Mouse (Mus musculus) heart, adult 8-10 months (tissue): ENCODE measurements around the gene Mta2. TPM values are rescaled to one million over a fixed set of nuclear protein-coding genes. Genes with fewer than 3 reads are reported as not detected.
"Not testable (repeated sequence)": the region's sequence is repeated elsewhere in the genome, so short reads cannot be mapped to it uniquely, and the experiment has no call there.

ENCODE experiments used
- DNase-seq: peaks from one replicate; pipeline ENCODE4 v3.0.0; 2022; ENCODE audit warnings: low spot score
- total RNA-seq, 4 experiments: library from RNA; stranded (reverse); gene quantifications; 2 replicates each; pipeline ENCODE4 v1.2.4; 2022

Mta2 gene
- total RNA-seq, 4 experiments from 2014 or later, result 28.2 to 33.7 (median 30.4) TPM

DNA sequence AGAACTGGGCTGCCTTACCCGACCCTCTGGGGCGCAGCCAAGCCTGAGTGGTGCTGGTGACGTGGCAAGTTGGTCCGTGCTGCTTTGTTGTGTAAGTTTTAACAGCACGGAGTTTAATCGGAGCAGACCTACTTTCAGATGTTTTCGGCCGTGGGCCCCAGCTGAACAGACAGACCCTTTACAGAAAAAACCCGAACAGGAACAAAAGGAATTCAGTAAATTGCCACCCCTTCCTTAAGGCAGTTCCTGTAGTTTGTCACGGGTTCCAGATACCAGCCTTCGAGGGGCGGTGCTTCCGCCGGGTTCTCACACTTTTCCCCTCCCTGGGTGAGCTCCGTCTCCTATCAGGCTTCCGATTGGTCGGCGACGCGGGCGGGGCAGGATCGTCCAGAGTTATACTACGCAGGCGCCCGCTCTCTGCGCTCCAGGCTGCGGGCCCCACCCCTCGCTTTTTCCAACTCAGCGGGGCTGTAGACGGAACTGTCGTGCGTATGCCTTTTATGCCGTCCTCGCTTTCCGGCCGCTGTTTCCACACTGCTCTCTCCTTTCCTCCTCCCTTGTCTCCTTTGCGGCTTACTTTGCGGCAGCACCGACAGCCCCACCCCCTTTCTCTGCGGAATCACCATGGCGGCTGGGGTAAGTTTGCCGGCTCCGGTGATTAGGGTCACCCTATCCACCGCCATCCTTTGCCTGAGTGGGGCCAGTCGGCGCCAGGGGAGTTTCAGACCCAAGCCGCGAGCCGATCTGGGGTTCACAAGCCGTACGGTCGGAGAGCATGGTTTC is 25.1 kb downstream of the Mta2 start, which contains the start of gene Eef1g:
Eef1g (plus strand) TSS at position 452 of the 783 bp plus-strand sequence.
- peak; percentile 99 for DNase-seq

DNA sequence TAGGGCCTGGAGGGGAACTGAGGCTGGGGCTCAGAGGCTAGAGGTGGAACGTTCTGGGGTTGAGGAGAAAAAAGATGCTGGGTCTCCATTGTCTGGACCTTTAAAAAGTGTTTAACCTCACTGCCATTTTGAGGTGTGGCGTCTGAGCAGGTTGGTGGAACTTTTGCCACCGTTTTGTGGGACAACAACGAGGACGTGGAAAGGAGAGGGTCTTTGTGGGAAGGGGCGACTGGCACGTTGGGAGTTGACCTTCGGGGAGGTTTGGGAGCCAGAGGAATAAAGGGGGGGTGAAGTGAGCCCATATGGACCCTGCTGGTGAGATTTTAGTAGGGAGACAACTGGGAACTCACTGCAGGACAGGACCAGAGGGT is 25.7 kb downstream of the Mta2 start:
- no peak for DNase-seq

DNA sequence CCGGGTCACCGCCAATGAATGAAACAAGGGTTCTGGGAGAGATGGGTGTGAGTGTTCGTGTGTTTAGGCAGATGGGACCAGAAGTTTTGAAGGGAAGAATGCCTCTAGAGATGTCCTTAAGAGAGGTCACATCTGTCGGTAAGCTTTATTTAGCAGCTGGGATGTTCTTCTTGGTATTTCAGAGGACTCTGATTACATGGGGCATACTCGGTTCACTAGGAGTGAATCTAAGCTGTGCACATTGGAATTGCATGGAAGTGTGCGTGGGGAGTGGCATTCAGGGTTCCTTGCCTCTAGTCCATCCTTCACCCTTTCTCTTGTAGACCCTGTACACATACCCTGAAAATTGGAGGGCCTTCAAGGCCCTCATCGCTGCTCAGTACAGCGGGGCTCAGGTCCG is 26.2 kb downstream of the Mta2 start:
- DNase-seq, result no peak

DNA sequence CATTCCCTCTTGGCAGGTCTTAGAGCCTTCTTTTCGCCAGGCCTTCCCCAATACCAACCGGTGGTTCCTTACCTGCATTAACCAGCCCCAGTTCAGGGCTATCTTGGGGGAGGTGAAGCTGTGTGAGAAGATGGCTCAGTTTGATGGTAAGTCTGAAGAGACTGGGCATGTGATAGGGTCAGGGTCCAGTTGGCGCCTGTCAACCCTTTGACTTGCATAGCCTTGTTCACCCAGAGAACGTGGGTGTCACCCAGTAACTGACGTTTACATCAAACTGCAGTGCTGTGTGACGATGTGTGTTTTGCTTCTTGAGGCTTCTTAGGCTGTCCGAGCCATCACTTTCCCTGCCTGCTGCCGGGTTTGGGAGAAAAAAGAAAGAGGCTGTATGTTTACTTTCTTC is 30.8 kb downstream of the Mta2 start:
- DNase-seq, result not testable (repeated sequence)

DNA sequence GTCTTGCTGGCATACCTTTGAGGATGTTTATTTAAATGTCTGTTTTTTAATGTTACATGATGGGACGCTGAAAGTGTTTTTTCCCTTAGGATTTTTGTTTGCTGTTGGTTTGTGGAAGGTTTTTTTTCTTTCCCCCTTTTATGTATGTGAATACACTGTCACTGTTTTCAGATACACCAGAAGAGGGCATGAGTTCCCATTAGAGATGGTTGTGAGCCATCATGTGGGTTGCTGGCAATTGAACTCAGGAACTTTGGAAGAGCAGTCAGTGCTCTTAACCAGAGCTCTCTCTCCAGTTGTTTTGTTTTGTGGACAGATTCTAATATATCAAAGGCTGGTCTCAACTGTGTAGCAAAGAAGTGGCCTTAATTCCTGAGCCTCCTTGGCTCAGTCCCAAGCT is 33.0 kb downstream of the Mta2 start:
- no peak for DNase-seq

DNA sequence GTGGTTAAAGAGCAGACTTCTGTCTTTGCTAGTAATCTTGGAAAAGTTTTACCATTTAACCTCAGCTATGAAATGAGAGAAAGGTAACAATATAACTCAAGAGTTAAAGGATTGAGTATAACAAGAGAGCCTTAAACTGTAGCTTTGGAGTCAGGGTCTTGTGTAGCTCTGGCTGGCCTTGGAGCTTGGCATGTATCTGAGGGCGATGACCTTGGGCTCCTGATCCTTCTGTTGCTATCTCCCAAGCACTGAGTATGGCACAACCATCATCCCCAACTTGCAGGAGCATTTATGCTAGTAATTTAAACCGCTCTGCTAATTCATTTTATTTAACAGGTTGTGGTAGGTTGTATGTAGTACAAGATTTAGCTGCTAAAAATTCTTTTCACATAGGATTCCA is 33.8 kb downstream of the Mta2 start:
- DNase-seq, result no peak

DNA sequence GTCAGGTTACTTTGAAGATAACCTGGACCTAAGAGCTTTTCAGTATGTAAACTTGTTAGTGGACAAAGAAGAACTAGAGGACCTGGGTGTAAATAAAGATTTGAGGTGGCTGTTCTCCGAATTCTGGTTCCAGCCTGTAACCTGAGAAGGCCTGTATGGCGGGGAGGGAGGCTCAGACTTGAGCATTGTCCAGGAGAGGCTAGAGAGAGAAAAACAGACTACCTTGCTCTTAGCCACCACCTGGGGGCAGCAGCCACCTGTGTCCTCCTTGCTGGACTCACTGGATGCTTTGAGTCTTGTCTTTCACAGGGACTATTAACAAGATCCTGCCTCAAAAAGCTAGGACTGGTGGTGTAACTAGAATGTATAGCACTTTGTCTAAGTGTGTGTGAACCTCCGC is 34.9 kb downstream of the Mta2 start:
- DNase-seq, result no peak

DNA sequence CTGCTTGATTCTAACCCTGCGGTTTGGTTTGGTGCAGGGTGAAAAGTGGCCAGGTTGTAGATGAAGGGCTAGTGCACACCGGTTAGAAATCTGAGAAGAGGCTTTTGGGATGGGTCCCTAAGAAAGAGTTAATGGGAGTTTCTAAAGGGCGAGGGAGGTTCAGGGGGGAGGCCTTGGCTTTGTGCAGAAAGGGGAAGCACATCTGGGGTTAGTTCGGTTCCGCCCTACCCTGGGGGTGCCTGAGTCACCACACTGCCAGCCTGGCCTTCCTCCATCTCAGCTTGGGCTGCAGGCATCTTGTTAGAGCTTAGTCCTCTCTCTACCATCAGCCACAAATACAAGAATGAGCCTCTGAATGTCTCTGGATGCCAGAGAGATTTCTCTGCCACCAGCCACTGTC is 39.1 kb downstream of the Mta2 start:
- no peak for DNase-seq

DNA sequence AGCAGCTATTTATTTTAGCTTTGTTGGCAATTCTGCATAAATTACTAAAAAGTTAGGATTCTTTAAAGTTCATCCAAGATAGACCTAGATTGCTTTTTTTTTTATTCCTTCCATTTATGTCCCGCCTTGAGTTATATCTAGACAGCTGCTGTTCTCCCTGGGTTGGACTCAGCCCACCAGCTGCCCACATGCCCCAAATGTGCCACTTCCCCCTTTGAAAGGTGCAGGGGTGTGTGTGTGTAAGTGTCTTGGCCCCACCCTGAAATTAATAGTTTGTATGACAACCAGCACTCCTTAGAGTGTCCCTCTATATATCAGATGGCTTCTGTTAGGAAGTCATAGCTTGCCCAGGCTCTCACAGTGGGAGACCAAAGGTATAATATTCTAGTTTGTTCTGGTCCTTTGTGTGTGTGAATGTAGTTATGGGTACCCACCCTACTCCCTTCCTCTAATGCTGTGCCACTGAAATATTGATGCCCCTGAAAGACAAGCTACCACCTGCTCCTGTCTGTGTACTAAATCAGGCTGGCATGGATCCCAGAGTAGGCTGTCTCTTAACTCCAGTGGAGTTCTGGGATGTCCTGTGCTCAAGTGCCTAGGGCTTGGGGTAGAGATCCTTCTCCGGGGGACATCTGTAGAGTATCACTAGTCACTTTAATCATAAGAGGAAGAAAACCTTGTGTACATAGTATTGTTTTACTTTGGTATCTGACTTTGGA is 39.9 kb downstream of the Mta2 start:
- no peak for DNase-seq

DNA sequence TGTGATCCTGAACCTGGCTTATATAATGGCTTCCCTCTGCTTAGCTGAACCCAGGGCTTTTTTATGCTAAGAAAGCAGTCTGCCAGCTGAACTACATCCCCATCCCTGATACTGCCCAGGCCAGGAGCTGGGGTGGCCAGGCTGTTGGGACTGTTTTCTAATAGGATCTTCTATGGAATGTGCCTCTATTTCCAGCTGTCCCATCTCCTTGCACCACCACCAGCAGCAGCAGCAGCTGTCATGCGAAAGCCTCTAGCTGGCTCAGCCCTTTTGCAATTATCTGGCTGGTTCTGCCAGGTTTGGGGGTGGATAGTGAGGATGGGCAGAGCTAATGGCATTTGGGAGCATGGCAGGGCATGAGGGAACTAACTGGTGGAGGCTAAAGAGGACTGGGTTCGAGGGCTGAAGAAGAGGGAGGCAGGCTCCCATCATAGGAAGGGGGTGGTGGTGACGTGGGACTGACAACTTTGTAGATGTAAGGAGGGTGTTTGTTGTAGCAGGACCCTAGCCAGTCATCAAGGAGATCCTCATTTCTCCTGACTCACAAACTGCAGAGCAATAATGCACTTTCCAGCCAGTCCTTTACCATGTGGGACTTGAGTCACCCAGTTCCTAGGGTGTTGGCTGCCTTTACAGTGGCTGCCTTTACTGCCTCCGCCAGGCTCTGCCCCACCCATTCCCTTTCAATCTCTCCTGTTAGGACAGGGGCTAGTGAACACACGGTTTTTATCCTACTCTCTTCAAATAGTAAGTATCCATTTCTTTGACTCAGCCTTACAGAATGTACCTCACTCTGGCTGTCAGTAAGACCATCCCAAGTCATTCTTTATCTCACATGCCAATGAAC is 40.9 kb downstream of the Mta2 start:
- DNase-seq, result no peak

DNA sequence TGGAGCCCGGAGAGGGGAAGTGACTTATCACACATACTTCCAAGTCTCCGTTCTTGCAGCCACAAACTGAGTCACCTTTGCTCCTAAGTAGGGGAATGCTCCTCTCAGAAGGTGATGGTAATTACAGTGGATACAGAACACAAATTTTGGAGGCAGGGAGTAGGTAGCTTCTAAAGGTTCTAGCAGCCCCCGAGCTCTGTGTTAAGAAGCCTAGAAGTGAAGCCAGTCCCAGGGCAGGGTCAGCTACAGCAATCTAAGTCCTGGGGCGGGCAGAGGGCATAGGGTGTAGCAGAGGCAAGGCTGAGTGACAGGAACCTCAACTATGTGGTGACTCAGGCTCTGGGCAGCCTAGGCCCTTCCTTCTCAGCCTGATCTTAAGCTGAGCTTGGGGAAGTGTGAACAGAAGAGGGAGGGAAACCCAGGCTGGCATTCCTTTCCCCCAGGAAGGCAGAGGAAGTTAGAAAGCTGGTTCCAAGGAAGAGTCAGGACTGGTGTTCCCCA is 41.5 kb downstream of the Mta2 start:
- no peak for DNase-seq

DNA sequence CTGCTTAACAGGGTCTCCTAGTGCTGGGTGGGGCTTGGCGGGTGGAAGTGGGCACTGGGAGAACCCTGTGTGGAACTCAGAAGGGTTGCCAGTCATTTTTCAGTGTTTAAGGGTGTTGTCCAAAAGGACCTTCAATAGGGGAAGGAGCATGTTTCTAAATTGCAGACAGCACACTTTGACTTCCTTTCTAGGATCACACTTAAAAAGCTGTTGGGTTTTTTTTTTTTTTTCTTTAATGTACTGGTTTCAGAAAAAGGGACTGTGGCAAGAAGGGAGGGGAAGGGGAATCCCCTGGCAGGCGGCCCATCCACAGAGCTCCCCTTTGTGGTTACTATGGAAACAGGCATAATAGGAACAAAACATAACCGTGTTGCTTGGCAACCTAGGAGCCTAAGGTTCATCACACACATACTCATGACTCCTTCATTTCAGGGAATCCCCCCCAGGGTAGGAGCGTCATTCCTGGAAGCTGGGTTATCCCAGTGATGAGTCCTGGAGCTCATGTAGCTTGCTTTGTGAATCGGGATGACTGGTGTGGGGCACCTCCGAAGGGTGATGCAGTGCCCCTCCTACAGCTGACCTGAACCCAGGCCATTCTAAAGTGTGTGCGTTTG is 42.7 kb downstream of the Mta2 start:
- DNase-seq, result peak; percentile 83

DNA sequence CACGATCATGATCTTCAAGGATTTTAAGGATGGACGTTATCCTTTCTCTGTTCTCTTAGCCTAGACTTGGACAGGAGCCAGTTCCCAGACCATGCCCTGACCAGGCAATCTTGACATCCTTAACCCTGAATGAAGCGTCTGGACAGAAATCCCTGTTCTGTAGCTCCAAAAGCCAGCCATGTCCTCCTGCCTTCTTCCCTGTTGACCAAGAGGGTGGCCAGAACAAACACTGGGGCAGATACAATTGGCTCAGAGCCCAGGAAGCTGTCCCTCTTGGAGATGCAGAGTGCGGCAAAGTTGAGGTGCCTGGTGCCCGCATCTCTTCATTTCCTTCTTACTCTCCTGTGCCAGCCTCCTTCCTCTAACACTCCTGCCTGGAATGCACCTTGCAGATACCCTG is 44.2 kb downstream of the Mta2 start:
- DNase-seq, result no peak

DNA sequence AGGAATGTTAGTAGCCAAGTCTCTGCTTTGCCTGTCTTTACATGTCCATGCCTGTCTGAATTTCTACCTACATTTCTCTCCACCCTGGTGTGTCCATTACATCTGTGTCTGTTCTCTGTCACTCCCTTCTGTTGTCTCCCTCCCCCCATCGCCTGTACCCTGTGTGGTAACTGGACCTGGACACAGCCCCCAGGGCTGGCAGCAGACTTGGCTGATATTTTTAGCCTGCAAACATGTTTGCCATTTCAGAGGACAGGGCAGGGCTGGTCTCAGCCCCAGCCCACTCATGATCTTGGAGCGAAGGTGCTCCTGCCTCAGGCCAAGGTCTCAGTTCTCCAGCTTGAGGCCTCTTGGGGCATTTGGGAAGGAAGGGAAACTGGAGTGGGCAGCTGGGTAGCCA is 46.1 kb downstream of the Mta2 start:
- no peak for DNase-seq

DNA sequence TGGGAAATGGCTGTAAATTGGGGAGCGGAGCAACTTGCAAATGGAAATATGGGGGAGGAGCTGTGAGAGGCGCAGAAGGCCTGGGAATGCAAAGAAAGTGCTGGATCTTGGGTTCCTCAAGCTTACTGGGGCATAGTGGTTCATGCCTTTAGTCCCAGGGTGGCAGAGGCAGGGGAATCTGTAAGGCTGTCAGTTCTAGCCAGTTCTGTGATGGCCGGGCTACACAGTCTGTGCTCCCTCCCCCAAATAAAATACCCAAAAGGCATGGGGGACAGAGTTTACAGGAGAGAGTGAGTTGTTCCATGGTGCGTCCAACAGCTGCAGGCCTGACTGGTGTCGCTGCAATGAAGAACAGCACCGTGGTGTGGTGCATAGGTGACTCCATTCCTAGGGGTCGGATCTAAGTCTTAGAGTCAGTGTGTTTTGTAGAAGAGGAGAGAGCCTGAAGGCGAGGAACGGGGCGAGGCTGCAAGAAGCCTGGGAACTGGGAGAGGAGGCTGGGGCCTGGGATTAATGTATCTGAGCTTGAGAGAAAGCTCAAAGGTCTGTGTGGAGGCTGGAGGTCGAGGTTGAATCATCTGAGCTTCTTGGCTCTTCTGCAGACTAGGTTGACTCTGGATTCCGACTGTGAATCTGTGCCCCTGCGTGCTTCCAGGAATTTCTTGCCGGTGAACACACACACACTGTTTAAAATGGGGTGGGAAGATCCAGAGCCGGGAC is 46.8 kb downstream of the Mta2 start:
- DNase-seq, result no peak

DNA sequence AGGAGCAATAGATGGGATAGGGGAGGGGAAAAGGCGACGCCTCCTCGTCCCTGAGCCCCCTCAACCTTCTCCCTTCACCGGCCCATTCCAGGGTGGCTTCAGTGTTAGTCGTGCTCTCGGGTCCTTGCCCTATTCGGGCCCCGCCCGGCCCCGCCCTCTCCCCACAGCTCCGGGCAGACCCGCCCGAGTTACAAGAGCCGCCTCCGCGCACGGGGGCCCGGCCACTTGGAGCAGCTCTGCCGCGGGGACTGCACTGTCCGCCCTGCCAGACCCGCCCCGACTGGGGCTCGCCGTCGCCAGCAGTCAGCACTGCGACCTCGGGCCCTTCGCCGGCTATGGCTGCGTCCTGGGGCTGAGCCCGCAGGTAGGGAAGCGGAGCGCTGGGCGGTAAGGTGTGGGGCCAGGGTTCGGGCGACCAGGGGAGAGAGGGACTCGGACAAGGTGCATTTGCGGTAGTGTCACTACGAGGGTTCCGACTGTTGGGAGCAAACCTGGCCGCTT is 47.4 kb downstream of the Mta2 start, which contains the start of gene Ahnak:
Ahnak (plus strand) TSS at position 219 of the 501 bp plus-strand sequence.
- DNase-seq, result peak; percentile 85

DNA sequence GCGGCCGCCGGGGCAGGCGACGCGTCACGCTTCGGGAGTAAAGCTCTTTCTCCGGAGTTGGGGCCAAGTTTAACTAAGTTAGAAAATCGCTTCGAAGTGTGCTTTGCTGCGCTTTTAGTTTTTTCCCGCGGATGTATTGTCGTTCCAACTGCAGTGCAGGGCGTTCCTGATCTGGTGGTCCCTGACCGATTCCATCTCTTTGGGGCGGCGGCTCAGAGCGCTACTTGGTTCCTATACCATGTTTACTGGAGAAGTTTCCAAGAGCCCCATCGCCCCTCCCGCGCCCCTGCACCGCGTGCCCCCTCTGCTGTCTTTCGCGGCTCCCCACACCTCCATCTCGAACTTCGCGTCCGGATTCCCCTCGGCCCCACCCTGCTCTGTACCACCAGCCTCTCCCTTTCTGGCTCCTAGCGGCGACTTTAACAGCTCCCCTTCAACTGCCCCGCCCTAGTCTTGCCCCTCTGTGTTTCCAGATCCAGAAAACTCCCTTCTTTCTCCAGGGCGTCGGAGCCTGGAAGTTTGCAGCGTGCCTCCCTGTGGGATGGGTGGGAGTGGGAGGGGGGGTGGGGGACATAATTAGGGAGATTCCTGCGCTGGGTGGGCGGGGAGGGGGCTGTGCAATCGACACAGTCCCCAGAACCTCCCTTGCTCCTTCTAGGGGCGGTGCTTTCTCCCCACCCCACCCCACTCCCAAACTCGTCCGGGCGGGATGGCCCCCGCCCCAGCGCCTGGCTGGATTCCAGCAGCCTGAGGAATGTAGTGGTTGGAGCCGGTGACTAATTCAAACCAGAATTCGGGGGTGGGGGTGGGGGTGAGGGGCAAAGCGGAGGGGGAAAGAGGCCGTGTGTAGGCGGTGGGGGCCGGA is 48.1 kb downstream of the Mta2 start:
- peak; percentile 91 for DNase-seq

DNA sequence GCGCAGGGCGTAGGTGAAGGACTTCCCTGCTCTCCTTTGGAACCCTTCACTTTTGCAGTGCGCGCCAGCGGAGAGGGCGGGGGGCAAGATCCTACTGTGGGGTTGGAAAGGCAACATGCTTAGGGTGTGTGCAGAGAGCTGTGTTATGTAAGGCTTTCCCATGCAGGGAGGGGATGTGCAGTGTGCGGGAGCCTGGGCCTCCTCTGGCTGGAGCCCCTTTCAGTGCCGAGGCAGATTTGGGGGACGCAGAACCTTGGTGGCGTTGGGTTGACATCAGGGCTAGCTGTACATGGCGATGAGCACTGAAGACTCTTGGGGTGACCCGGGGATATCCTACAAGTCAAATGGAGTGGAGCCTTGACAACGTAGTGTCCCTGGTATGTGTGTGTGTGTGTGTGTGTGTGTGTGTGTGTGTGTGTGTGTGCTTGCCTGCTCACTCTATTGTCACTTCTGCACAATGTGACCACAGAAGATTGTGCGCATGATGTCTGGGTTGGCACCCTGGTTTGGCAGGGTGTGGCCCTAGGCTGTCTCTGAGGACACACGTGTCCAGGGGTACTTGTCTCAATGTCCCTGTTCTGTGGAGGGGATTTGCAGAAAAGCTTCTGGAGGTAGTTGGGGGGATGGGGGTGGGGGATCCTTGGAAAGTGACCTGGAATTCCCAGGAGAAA is 48.9 kb downstream of the Mta2 start:
- no peak for DNase-seq

DNA sequence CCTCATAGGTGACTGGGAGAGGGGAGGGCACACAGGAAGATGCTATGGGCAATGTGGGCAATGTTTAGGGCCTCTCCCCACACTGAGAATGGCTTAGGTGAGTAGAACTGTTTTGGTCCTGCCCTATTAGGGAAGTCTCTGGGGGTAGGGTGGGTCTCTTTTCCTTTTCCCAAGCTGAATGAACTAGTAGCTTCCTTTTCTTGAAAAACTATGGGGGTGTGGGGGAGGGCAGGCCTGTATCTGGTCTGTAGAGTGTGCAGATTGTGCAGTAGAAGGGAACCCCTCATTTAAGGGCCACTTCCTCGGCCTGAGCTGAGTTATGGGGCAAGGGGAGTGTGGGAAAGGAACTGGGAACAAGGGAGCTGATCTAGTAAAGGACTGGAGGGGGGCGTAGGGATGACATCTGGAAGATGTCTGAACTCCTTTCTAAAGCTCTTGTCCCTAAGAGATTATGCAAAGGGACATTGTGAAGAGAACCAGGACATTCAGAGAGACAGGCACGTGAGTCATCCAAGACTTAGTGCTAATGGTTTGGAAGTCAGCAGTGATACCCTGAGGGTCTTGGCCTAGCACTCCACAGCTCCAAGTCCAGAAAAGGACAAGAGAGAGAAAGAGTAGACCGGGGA is 49.7 kb downstream of the Mta2 start:
- peak; percentile 77 for DNase-seq
